Mouse (Mus musculus) thymus, postnatal 14 days (tissue): ENCODE data around the gene Cldn34b2.
A peak's percentile ranks its signal among the peaks of the same experiment; 100 is the strongest.
"Not testable (repeated sequence)": the region's sequence is repeated elsewhere in the genome, so short reads cannot be mapped to it uniquely, and the experiment has no call there.

ENCODE experiments used
- DNase-seq: peaks from one replicate; pipeline ENCODE4 v3.0.0; 2021

Cldn34b2 gene

DNA sequence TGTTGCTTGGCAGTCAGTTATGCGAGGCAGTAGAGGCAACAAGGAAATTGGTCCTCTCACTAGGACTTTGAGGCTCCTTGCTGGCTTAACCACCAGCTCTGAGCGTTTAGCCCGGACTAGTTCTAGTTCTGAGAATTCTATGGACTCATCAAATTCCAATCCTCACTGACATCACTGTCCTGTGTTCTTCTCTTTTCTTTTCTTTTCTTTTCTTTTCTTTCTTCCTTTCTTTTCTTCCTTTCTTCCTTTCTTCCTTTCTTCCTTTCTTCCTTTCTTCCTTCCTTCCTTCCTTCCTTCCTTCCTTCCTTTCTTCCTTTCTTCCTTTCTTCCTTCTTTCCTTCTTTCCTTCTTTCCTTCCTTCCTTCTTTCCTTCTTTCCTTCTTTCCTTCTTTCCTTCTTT is at the start of gene Cldn34b2:
Gene Cldn34b2 (minus strand): TSS at position 101 of the 400 bp plus-strand sequence.
- DNase-seq = not testable (repeated sequence)

DNA sequence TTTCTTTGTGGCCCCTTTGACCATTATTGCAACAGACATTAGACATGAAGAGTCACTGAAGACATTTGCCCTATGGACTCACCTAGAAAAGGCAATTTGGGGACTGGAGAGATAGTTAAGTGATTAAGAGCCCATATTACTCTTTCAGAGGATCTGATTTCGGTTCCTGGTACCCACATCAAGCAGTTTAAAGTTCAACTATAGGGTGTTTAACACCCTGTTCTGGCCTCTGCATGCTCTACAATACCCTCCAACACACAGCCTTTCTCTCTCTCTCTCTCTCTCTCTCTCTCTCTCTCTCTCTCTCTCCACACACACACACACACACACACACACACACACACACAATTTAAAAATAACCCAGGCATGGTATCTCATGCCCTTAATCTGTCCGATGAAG is 49.4 kb upstream of the Cldn34b2 start:
- no peak for DNase-seq

DNA sequence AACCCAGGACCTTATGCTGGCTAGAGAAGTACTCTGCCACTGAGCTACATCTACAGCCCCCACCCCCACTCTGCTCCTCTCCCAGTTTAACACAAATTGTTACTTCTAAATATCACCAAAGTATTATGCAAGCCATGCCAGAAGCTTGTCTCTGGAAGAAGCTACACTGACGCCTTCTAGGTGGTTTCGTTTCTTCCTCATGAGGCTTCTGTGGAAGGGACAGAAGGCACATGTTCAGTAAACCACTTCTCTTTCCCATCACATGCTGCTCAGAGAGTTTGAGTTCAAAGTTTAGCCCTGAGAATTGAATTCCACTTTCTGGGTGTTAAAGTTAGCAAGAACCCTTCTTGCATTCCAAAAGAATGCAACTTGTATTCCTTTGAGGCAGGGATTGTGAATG is 49.0 kb upstream of the Cldn34b2 start:
- DNase-seq = no peak

GRCm38 (mm10) chrX:155175568-155175967 is 47.4 kb upstream of the Cldn34b2 start:
- DNase-seq = no peak

GRCm38 (mm10) chrX:155172310-155172709 is 44.1 kb upstream of the Cldn34b2 start:
- DNase-seq = no peak

- no peak for DNase-seq
Observed at GRCm38 (mm10) chrX:155171754-155172153, 43.5 kb upstream of the Cldn34b2 start.

GRCm38 (mm10) chrX:155169886-155170285 is 41.7 kb upstream of the Cldn34b2 start:
- no peak for DNase-seq

- DNase-seq = no peak
Observed at GRCm38 (mm10) chrX:155167667-155168066, 39.5 kb upstream of the Cldn34b2 start.

GRCm38 (mm10) chrX:155166313-155166712 is 38.1 kb upstream of the Cldn34b2 start:
- DNase-seq = no peak

GRCm38 (mm10) chrX:155163553-155163952 is 35.3 kb upstream of the Cldn34b2 start:
- no peak for DNase-seq

DNA sequence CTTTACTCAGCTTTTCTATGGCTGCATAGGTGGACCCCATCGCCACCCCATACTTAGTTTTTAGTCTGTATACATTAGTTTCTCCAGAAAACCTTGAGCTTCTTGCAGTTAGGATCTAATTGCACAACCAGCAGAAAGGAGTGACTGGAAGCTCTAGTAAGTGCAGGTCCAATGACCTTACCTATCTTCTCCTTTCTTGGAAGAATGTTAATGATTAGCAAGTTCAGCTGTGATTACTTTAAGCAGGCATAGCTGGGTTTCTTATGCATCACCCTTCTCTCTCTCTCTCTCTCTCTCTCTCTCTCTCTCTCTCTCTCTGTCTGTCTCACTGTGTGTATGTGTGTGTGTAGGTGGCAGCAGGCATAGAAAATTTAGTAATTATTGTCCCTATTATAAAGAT is 23.7 kb upstream of the Cldn34b2 start:
- no peak for DNase-seq

- DNase-seq = peak; percentile 55
Observed at GRCm38 (mm10) chrX:155144718-155145117, 16.5 kb upstream of the Cldn34b2 start.

- DNase-seq = no peak
Observed at GRCm38 (mm10) chrX:155098024-155098423, 30.2 kb downstream of the Cldn34b2 start.

DNA sequence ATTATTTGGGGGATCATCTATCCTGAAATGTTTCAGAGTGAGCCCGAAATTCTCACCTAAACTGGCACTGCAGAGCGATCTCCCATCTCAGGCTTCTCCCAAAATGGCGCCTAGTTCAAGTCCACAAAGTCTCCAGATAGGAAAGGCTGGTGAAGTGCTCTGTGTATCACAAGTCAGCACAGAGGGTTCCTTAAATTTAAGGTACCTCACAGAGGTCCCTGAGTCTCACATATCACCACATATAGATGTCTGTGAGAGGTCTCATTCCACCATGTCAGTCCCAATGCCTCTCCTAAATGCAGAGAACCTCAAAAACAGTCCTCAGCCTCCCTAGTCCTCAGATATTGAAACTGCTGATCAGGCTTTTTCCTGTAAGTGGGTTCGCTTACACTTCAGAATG is 34.6 kb downstream of the Cldn34b2 start, which contains the start of gene Magea2:
Gene Magea2 (minus strand): TSS at position 101 of the 400 bp plus-strand sequence.
- not testable (repeated sequence) for DNase-seq

DNA sequence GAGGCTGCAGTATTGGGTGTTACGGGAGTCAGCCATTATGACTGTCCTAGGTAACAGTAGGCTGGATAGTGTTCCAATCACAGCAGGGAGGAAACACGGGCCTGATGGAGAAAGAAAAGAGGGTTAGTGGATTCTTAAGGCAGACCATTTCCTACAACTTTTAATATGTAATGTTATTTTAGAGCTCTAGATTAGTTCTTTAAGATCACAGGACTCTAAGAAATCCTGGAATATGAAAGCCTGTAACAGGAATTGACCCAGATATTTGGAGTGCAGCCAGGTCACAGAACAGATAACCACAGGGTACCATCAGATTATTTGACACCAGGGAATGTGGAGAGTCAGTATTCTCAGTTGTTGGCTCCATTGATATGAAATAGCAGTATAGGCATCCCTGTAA is 38.5 kb downstream of the Cldn34b2 start, which contains the start of gene Magea1:
Gene Magea1 (minus strand): TSS at position 101 of the 400 bp plus-strand sequence.
- DNase-seq = not testable (repeated sequence)
